ENCODE assay signal across 8 mouse cellular contexts in the genomic region with DNA sequence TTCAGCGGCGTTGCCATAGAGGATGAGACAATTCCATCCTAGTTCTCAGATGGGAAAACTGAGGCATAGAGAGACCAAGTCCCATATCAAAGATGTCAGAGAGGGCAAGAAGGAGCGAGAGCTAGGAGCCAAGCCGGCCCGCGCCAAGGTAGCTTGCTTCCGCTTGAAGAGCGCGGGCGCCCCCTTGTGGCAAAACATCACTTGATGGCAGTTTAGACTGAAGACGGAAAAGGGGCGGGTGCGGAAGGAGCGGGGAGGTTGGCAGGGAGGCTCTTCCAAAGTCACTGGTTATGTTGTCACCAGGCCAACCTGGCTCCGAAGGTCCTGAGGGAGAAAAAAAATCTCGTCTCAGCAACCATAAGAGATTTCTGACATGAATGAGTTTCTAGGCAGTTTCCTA. TPM values are rescaled to one million over a fixed set of nuclear protein-coding genes. Genes with fewer than 3 reads are reported as not detected.
DNase-seq lines count a peak whose midpoint lies in the region; ATAC-seq lines count a peak whose summit lies in the region.

No protein-coding gene starts in this region.

- no peaks in the 10 kb centered on the region for H3K4me1 ChIP-seq in forebrain, embryonic 14.5 days (ENCODE audit: control insufficient read depth, insufficient read depth, low read length)

- no peak overlapping the region for H3K27ac ChIP-seq in forebrain, embryonic 14.5 days (ENCODE audit: low read depth, low read length)

- H3K36me3 ChIP-seq in forebrain, embryonic 14.5 days (ENCODE audit: control insufficient read depth, insufficient read depth, low read length) = no peaks in the 10 kb centered on the region

- intact Hi-C loops in heart, postnatal 25 days (cut with DNase I) = loop anchor here (1.0 kb wide), 2 partner anchors 310 to 347 kb away; no protein-coding TSS in a partner anchor

- 3% methylated on average over 16 of the region's 16 CpGs for WGBS in forebrain, embryonic 14.5 days

- DNase-seq in MN1 (ENCODE audit: low spot score) = peak; percentile 85
- peak; percentile 74 for DNase-seq in c-Kit-positive CD71-positive TER-119-positive erythroid progenitor cells, embryonic 14.5 days (ENCODE audit: low spot score)
- DNase-seq in forebrain, embryonic 14.5 days (ENCODE audit: low spot score) = peak; percentile 95
- peak; percentile 61 for DNase-seq in heart, postnatal 25 days (ENCODE audit: low spot score)
- peak; percentile 68 to 84 for DNase-seq in layer of hippocampus, postnatal 14 days (ENCODE audit: low spot score in 2 of 2)
- DNase-seq in lung, postnatal 4 days = peak; percentile 89 to 90
- DNase-seq in right cerebral cortex, postnatal 10 days (ENCODE audit: low spot score in 2 of 2) = peak; percentile 79 to 91
- DNase-seq in urinary bladder, postnatal 36 days (ENCODE audit: low spot score in 2 of 2) = peak; percentile 85 to 86

- H3K4me2 ChIP-seq in forebrain, embryonic 14.5 days (ENCODE audit: low read length) = no peak overlapping the region

- peaks cover 3% of the 10 kb centered on the region; the same call in 1 of the 2 replicates for H3K27me3 ChIP-seq in forebrain, embryonic 14.5 days (replicated peaks; ENCODE audit: control insufficient read depth, insufficient read depth, low read length)

- H3K4me3 ChIP-seq in forebrain, embryonic 14.5 days (ENCODE audit: low read depth, low read length) = no peak overlapping the region

- peak; percentile 76; the same call in 1 of the 2 replicates for ATAC-seq in forebrain, embryonic 14.5 days

- no peaks in the 10 kb centered on the region for H3K9me3 ChIP-seq in forebrain, embryonic 14.5 days (replicated peaks; ENCODE audit: control insufficient read depth, low read length)

- no peak overlapping the region for H3K9ac ChIP-seq in forebrain, embryonic 14.5 days (ENCODE audit: low read length)

RNA-seq across cellular contexts. Expression of a gene that starts 27.7 kb away (rescaled TPM):
- polyA plus RNA-seq in forebrain, embryonic 14.5 days (2014; fragmentation: Nextera tagmentation; extraction: Ambion mirVana) = 12.8 and 15.0 TPM in 2 replicates
- total RNA-seq in heart, postnatal 25 days (2021) = 10 to 100 TPM; 17.6 to 19.5 TPM
- total RNA-seq in layer of hippocampus, postnatal 14 days (2021) = 10 to 100 TPM; 20.3 to 23.9 TPM
